Mouse (Mus musculus) megakaryocyte, embryonic 14.5 days (primary cell): ENCODE measurements around the gene Hhipl1.

Experiments
- FLI1 ChIP-seq: IDR thresholded peaks from 2 replicates; pipeline ENCODE4 v1.6.1; 2012; ENCODE audit warnings: low read length, inconsistent platforms, mixed read lengths
- GATA1 ChIP-seq: IDR thresholded peaks from 3 replicates; pipeline ENCODE4 v1.6.1; 2012; ENCODE audit warnings: mixed read lengths, low read length, inconsistent platforms, borderline replicate concordance

GRCm38 (mm10) chr12:108355986-108356385 is 49.9 kb downstream of the Hhipl1 start:
- TF ChIP-seq FLI1: no peak
- TF ChIP-seq GATA1: no peak
